Mouse (Mus musculus) heart, embryonic 12.5 days (tissue): ENCODE measurements around the gene Adam6a. TPM values are rescaled to one million over a fixed set of nuclear protein-coding genes. Genes with fewer than 3 reads are reported as not detected.
"Not testable (repeated sequence)": the region's sequence is repeated elsewhere in the genome, so short reads cannot be mapped to it uniquely, and the experiment has no call there.

Experiments used
- ATAC-seq: fragments of 200-750 bp; cut with Nextera tagmentation; 2 replicates; pipeline ENCODE4 v1.8.0; 2017; ENCODE audit warnings: moderate TSS enrichment, moderate library complexity; ENCODE audit not compliant: insufficient number of reproducible peaks, low FRiP score
- H3K27ac ChIP-seq: fragments of 300-500 bp; sonication (generic); 2 replicates; pipeline ENCODE4 v1.5.1; 2016; ENCODE audit warnings: mild to moderate bottlenecking, moderate library complexity; ENCODE audit not compliant: poor library complexity, severe bottlenecking
- H3K27me3 ChIP-seq: fragments of 300-500 bp; sonication (generic); replicated peaks from 2 replicates; pipeline ENCODE4 v1.6.1; 2016; ENCODE audit warnings: mild to moderate bottlenecking, moderate library complexity
- H3K36me3 ChIP-seq: fragments of 300-500 bp; sonication (generic); 2 replicates; pipeline ENCODE4 v1.6.1; 2016; ENCODE audit warnings: mild to moderate bottlenecking, moderate library complexity
- H3K4me1 ChIP-seq: fragments of 300-500 bp; sonication (generic); replicated peaks from 2 replicates; pipeline ENCODE4 v1.6.1; 2016; ENCODE audit warnings: mild to moderate bottlenecking
- H3K4me2 ChIP-seq: fragments of 300-500 bp; sonication (generic); 2 replicates; pipeline ENCODE4 v1.6.1; 2016; ENCODE audit warnings: mild to moderate bottlenecking, moderate library complexity
- H3K4me3 ChIP-seq: fragments of 300-500 bp; sonication (generic); 2 replicates; pipeline ENCODE4 v1.5.1; 2016; ENCODE audit warnings: mild to moderate bottlenecking
- H3K9ac ChIP-seq: fragments of 300-500 bp; sonication (generic); 2 replicates; pipeline ENCODE4 v1.6.1; 2016; ENCODE audit warnings: mild to moderate bottlenecking, moderate library complexity
- H3K9me3 ChIP-seq: fragments of 300-500 bp; sonication (generic); replicated peaks from 2 replicates; pipeline ENCODE4 v1.6.1; 2016; ENCODE audit warnings: mild to moderate bottlenecking, moderate library complexity
- WGBS: fragments of 180-500 bp; shearing (Covaris S2); methylation state at CpG from one replicate; pipeline ENCODE4 v1.1.7; 2016; 5-methylcytosine and 5-hydroxymethylcytosine counted together
- polyA plus RNA-seq: library from polyadenylated mRNA; unstranded; fragments of >200 nt; fragmentation: Nextera tagmentation; extraction: Ambion mirVana; gene quantifications from 2 replicates; pipeline ENCODE4 v1.2.1, GENCODE M21; 2016

The Adam6a gene
- not detected in 2 replicates for polyA plus RNA-seq

- H3K4me3 ChIP-seq, H3K9ac ChIP-seq, H3K9me3 ChIP-seq, ATAC-seq, H3K27me3 ChIP-seq, H3K4me1 ChIP-seq, H3K27ac ChIP-seq, H3K36me3 ChIP-seq, H3K4me2 ChIP-seq: not testable (repeated sequence)
- WGBS: 77% methylated on average over 1 of the region's 1 CpGs
These were observed at the start of gene Adam6a for GRCm38 (mm10) chr12:113543608-113544007. Adam6a (plus strand) TSS chr12:113543908.

GRCm38 (mm10) chr12:113525901-113526300 is 17.8 kb upstream of the Adam6a start:
- H3K4me1 ChIP-seq: no peaks in the 10 kb centered on the region
- no peak overlapping the region for H3K9ac ChIP-seq
- no peak overlapping the region for H3K27ac ChIP-seq
- no peaks in the 10 kb centered on the region for H3K27me3 ChIP-seq
- H3K4me3 ChIP-seq: no peak overlapping the region
- H3K36me3 ChIP-seq: no peaks in the 10 kb centered on the region
- no peak overlapping the region for H3K4me2 ChIP-seq
- ATAC-seq: no peak
- WGBS: 55% methylated on average over 2 of the region's 2 CpGs
- H3K9me3 ChIP-seq: peaks cover 8% of the 10 kb centered on the region; the same call in 1 of the 2 replicates

- WGBS: 44% methylated on average over 6 of the region's 6 CpGs
- H3K27me3 ChIP-seq: no peaks in the 10 kb centered on the region
- no peak overlapping the region for H3K4me2 ChIP-seq
- H3K27ac ChIP-seq: no peak overlapping the region
- no peak overlapping the region for H3K4me3 ChIP-seq
- H3K9me3 ChIP-seq: peaks cover 14% of the 10 kb centered on the region
- H3K36me3 ChIP-seq: no peaks in the 10 kb centered on the region
- no peak for ATAC-seq
- H3K4me1 ChIP-seq: no peaks in the 10 kb centered on the region
- no peak overlapping the region for H3K9ac ChIP-seq
These were observed 34.5 kb downstream of the Adam6a start for GRCm38 (mm10) chr12:113578241-113578640.

GRCm38 (mm10) chr12:113588001-113588400 is 44.3 kb downstream of the Adam6a start:
- H3K27me3 ChIP-seq: no peaks in the 10 kb centered on the region
- WGBS: 42% methylated on average over 1 of the region's 1 CpGs
- H3K9me3 ChIP-seq: no peaks in the 10 kb centered on the region
- no peak overlapping the region for H3K4me2 ChIP-seq
- H3K27ac ChIP-seq: no peak overlapping the region
- H3K36me3 ChIP-seq: no peaks in the 10 kb centered on the region
- H3K4me3 ChIP-seq: no peak overlapping the region
- ATAC-seq: no peak
- no peak overlapping the region for H3K9ac ChIP-seq
- H3K4me1 ChIP-seq: no peaks in the 10 kb centered on the region

Other genes with a start within 250 kb of the Adam6a start
- not detected in 2 replicates for gene Adam6b, start 54.4 kb upstream of the Adam6a start, polyA plus RNA-seq